Mouse (Mus musculus) right cerebral cortex, postnatal 4 days (tissue): Measurements from ENCODE around the gene Pde4c.

Source experiments
- DNase-seq: peaks from one replicate; pipeline ENCODE4 v3.0.0-alpha.2; 2022

Gene Pde4c

GRCm38 (mm10) chr8:70754043-70754870 is 30.7 kb downstream of the Pde4c start, which contains the start of gene Rab3a:
TSS of gene Rab3a (plus strand) at chr8:70754679.
- peak; percentile 90 for DNase-seq

DNA sequence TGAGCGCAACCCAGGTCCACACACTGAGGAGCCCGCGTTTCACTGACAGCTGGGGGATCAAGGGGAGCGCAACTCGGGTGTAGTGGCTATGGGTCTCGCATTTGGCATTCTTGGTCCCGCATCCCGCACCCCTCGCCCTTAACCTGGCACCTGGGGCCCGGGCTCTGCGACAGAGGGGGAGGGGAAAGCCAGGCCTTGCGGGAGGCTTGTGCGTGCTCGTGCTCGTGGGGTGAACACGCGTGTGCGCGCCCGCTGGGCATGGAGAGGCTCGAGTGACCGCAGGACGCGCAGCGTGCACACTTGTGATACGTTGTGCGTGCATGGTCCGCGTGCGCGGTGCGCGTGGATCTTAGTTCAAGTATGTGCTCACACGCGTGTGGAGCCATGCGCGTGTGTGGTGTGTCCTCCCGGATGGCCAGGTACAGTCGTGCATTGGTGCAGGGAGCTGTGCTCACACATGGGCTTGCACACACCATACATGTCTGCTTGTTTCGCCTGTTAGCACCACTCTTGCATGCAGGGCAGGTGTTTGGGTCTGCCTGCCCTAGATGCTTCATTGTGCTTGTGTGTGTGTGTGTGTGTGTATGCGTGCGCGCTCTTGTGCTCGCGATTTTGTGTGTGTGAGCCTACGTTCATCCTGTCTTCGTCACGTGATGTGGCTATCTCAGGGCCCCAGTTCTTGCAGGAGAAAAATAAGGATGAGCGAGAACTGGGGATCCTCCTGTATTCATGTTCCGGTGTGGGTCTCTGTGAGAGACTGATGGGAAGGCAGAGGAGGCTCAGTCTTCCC is 31.5 kb downstream of the Pde4c start:
- peak; percentile 85 for DNase-seq

GRCm38 (mm10) chr8:70755661-70756475 is 32.3 kb downstream of the Pde4c start:
- DNase-seq: no peak

GRCm38 (mm10) chr8:70756476-70757040 is 33.0 kb downstream of the Pde4c start:
- DNase-seq: no peak

- DNase-seq: peak; percentile 34
These were observed 34.2 kb downstream of the Pde4c start for GRCm38 (mm10) chr8:70757523-70758307.

DNA sequence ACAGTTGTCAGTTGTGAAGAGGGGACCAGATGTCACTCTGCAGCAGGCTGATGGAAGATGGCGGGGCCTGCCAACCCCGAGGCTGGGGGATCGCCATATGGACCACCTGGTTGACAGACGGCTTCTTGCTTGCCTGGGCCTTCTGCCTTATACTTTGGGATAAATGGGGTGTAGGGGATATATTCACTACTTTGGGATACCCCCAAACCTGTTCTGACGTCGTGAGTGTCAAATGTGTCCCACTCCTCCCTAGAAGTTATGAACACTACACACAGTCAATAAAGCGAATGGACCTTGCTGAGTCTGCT is 34.7 kb downstream of the Pde4c start:
- DNase-seq: no peak

DNA sequence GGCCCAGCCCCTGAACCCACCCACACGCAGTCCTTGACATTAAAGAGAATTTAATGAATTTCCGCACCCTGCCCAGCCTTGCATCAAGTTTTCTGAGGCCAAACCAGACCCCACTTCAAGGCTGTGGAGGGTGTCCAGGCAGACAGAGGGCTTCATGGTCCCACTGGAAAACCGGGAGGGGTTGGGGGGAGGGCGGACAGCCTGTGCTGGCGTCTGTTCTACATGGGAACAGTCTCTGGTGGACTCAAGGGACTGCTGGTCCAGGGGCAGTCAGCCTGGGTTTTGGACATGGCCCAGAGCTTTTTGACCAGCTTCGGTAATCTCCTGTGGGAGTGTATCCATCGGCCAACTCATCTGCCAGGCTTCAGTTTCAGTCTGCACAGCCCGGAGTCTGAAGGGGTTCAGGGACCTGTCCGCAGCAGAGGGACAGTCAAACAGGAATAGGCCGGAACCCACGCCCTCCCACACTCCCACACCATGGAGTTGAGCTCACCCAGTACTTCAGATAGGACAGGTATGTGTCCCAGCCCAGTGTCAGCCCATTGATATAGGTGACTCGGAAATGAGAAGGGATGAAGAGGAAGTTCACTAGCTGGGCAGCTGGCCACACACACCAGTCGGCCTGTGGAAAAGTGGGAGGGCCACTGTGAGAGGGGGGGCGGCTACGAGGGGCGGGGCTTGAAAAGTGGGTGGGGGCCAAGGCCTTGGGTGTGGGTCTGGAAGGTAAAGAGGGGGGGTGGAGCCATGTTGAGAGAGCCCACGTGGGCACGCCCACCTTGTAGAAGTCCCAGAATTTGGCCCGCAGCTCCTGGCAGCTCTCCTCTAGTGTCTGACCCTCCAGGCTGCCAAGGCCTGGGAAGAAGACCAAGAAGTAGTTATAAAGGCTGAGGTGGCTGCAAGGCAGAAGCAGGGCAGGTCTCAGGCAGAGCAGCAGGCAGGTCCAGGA is 35.4 kb downstream of the Pde4c start:
- DNase-seq: peak; percentile 29

GRCm38 (mm10) chr8:70760350-70760749 is 36.8 kb downstream of the Pde4c start:
- no peak for DNase-seq

- peak; percentile 85 for DNase-seq
These were observed 37.4 kb downstream of the Pde4c start, which contains the start of gene Mpv17l2 for GRCm38 (mm10) chr8:70760775-70761406. TSS of gene Mpv17l2 (minus strand) at chr8:70760946.

- no peak for DNase-seq
These were observed 38.6 kb downstream of the Pde4c start for GRCm38 (mm10) chr8:70762118-70762517.

DNA sequence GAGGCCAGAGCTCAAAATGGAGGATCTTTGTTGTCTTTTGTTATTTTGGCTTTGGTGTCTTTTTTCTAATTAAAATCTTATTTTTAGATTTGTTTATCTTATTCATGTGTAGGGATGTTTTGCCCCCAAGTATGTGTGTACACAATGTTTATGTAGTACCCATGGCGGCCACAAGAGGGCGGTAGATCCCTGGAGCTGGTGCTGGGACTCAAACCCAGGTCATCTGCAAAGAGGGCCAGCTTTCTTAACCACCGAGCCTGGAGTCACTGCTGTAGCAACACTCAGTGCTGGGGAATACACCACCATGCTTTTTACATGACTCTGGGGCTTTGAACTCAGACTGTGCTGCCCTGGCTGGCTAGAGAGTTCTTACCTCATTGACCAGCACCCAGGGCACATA is 39.8 kb downstream of the Pde4c start:
- peak; percentile 74 for DNase-seq

GRCm38 (mm10) chr8:70764026-70764425 is 40.5 kb downstream of the Pde4c start:
- DNase-seq: no peak

- DNase-seq: no peak
These were observed 41.2 kb downstream of the Pde4c start for GRCm38 (mm10) chr8:70764676-70765075.

- DNase-seq: no peak
These were observed 41.8 kb downstream of the Pde4c start for GRCm38 (mm10) chr8:70765329-70765728.

DNA sequence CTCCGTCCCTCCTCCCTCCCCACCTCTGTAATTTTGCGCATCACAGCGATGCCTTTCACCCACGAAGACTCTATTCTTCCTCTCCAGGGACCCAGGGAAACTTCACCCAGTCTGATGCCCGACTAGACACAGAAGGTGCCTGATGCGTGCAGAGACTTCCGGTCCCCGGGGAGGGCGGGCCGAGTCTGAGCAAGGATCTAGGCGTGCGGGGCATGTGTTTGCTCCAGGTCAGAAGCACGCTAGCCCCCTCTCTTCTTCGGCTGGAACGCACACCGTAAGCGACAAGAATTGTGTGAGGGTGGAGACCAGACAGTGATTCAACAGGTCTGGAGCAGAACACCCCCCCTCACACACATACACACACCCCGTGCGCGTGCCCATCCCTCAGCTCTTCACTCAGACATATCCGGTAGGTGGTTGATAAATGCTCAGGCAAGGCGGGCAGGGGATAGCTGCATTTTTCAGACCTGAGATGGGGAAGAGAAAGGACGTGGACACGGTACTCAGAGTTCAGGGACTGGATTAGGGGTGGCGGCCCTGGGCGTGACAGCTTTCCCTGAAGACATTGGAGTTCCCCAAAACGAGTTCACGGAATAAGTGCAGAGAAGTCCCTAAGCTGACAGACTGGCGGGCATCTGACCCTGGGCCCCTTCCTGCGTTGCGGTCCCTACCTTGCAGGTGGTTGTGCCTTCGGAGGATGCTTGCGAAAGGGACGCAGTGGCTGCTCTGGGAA is 42.5 kb downstream of the Pde4c start:
- no peak for DNase-seq

DNA sequence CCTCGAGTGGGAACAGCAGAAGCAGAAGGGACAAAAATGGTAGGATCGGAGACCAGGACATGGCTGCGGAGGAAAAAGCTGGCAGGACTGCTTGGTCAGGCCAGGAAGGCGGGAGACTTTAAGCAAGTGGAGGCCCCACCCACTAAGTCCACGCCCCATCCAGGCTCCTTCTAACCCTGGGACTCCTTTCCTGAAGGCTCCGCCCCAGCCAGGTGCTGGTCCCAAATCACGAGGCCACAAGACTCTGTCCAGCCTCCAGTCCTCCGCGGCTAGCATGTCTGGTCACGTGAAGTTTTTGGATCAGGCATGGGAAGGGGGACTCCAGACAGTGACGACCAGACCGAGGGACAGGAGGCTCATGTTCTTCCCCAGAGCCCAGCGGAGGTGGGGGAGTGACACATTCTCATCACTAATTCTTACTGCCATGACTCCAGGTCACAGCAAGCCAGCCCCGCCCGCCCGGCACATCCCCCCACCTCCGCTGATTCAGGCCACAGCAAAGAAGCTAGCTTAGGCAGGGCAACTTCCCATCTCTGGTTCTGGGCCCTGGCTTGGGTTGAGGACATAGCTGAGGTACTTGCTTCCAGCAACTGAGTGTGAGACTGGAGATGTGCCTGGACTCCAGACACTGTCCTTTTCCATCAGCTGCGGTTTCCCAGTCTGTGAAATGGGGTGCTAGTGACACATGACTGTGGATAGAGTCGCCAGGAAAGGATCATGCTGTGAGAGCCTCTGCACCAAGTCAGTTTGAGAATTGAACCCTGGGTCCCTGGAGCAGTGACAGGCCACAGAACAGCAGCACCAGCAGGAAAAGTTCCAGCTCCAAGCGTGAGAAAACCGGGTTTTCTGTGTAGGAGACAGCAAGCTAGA is 43.3 kb downstream of the Pde4c start:
- DNase-seq: no peak

DNA sequence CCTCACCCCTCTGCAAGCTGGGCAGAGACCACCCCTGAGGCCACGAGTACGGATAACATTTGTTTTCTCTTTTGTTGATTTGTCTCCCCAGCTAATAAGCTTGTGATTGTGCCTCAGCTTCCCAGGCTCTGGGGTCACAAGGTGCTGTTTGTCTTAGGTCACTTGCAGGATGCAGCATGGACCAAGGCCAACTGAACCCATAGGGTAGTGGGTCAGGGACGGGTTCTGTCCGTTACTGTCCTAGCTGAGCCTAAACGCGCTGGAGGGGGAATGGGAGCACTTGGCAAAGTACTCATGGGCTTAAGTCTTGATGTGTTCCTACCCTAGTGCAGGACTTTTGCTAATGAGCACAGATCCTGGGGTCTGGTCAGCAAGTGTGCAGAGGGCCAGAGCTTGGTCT is 44.0 kb downstream of the Pde4c start:
- DNase-seq: no peak

DNA sequence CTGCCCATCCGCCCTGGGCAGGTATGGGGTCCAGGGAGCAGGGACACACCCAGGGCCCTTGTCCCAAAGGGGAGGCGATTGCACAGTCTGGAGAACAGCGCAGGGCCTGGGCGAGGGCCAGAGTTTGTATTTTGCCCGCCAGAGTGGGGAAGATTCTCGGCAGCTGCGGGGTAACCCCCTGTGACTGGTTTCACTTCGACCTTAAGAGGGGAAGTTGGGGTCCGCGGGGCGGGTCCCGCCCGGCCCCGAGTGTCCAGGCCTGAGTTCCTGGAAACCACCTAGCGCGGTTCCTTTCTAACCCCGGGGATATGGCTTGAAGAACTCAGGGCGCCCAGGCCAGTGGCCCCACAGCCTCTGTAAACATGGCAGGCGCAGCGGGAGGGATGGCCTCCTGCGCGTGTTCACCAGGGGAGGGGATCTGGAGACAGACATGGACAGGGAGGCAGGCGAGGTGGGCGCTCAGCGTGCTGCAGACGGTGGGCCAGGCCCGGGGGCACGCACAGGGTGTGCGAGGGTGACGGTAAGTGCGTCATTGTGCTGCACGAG is 44.8 kb downstream of the Pde4c start:
- DNase-seq: no peak
